Mouse (Mus musculus): ENCODE data around the gene Kpna3. TPM values are rescaled to one million over a fixed set of nuclear protein-coding genes. Genes with fewer than 3 reads are reported as not detected.

Gene Kpna3
- total and polyA plus RNA-seq, 2 experiments from 2014 or later = 34.8 to 52.5 TPM

- Histone ChIP-seq H3K4me3 (ENCODE audit: low read length) (no peak overlapping the region), H3K27me3 (ENCODE audit: insufficient read depth, low read length) (no peaks in the 10 kb centered on the region), H3K4me2 (ENCODE audit: low read depth, low read length) (no peak overlapping the region), H3K36me3 (ENCODE audit: insufficient read depth, low read length) (no peaks in the 10 kb centered on the region), H3K9me3 (ENCODE audit: low read length) (no peaks in the 10 kb centered on the region), H3K27ac (no peak overlapping the region), H3K4me1 (ENCODE audit: insufficient read depth, low read length) (no peaks in the 10 kb centered on the region; the same call in 1 of the 2 replicates), H3K9ac (replicated peaks; ENCODE audit: low read length) (no peak overlapping the region)
- no peak for TF ChIP-seq CTCF (IDR thresholded peaks at IDR 0.05; ENCODE audit: low read depth)
- 88% methylated on average over 4 of the region's 4 CpGs for WGBS
- DNase-seq (ENCODE audit: low spot score) = no peak
- ATAC-seq = no peak
Measured at GRCm38 (mm10) chr14:61415719-61416118, 24.0 kb downstream of the Kpna3 start.

GRCm38 (mm10) chr14:61415311-61415710 lies 24.4 kb downstream of the Kpna3 start:
- Histone ChIP-seq H3K36me3 (ENCODE audit: insufficient read depth, low read length) (no peaks in the 10 kb centered on the region), H3K4me3 (ENCODE audit: low read length) (no peak overlapping the region), H3K4me2 (ENCODE audit: low read depth, low read length) (no peak overlapping the region), H3K9me3 (ENCODE audit: low read length) (no peaks in the 10 kb centered on the region), H3K4me1 (ENCODE audit: insufficient read depth, low read length) (no peaks in the 10 kb centered on the region; the same call in 1 of the 2 replicates), H3K27ac (no peak overlapping the region), H3K9ac (replicated peaks; ENCODE audit: low read length) (no peak overlapping the region), H3K27me3 (ENCODE audit: insufficient read depth, low read length) (no peaks in the 10 kb centered on the region)
- DNase-seq (ENCODE audit: low spot score) (no peak), ATAC-seq (no peak)
- no peak for TF ChIP-seq CTCF (IDR thresholded peaks at IDR 0.05; ENCODE audit: low read depth)
- WGBS = 57% methylated on average over 5 of the region's 5 CpGs

- H3K9me3 ChIP-seq (ENCODE audit: low read length) = no peaks in the 10 kb centered on the region
- ATAC-seq (no peak), DNase-seq (ENCODE audit: low spot score) (no peak)
- no peak overlapping the region for H3K27ac ChIP-seq
- H3K27me3 ChIP-seq (ENCODE audit: insufficient read depth, low read length) = no peaks in the 10 kb centered on the region
- H3K4me2 ChIP-seq (ENCODE audit: low read depth, low read length) = no peak overlapping the region
- H3K9ac ChIP-seq (replicated peaks; ENCODE audit: low read length) = no peak overlapping the region
- no peak for TF ChIP-seq CTCF (IDR thresholded peaks at IDR 0.05; ENCODE audit: low read depth)
- no peaks in the 10 kb centered on the region for H3K36me3 ChIP-seq (ENCODE audit: insufficient read depth, low read length)
- no peaks in the 10 kb centered on the region; the same call in 1 of the 2 replicates for H3K4me1 ChIP-seq (ENCODE audit: insufficient read depth, low read length)
- 26% methylated on average over 1 of the region's 1 CpGs for WGBS
- no peak overlapping the region for H3K4me3 ChIP-seq (ENCODE audit: low read length)
Measured at GRCm38 (mm10) chr14:61414808-61415207, 24.9 kb downstream of the Kpna3 start.

GRCm38 (mm10) chr14:61414199-61414598 lies 25.5 kb downstream of the Kpna3 start:
- Histone ChIP-seq H3K36me3 (ENCODE audit: insufficient read depth, low read length) (no peaks in the 10 kb centered on the region), H3K9me3 (ENCODE audit: low read length) (no peaks in the 10 kb centered on the region), H3K27me3 (ENCODE audit: insufficient read depth, low read length) (no peaks in the 10 kb centered on the region), H3K27ac (no peak overlapping the region), H3K9ac (replicated peaks; ENCODE audit: low read length) (no peak overlapping the region), H3K4me2 (ENCODE audit: low read depth, low read length) (no peak overlapping the region), H3K4me1 (ENCODE audit: insufficient read depth, low read length) (no peaks in the 10 kb centered on the region; the same call in 1 of the 2 replicates), H3K4me3 (ENCODE audit: low read length) (no peak overlapping the region)
- ATAC-seq (no peak), DNase-seq (ENCODE audit: low spot score) (no peak)
- WGBS = 16% methylated on average over 5 of the region's 5 CpGs
- TF ChIP-seq CTCF (IDR thresholded peaks at IDR 0.05; ENCODE audit: low read depth) = no peak

GRCm38 (mm10) chr14:61413686-61414085 lies 26.0 kb downstream of the Kpna3 start:
- DNase-seq (ENCODE audit: low spot score) (no peak), ATAC-seq (no peak)
- H3K36me3 ChIP-seq (ENCODE audit: insufficient read depth, low read length) = no peaks in the 10 kb centered on the region
- no peak overlapping the region for H3K27ac ChIP-seq
- no peak for TF ChIP-seq CTCF (IDR thresholded peaks at IDR 0.05; ENCODE audit: low read depth)
- no peaks in the 10 kb centered on the region for H3K9me3 ChIP-seq (ENCODE audit: low read length)
- H3K9ac ChIP-seq (replicated peaks; ENCODE audit: low read length) = no peak overlapping the region
- no peak overlapping the region for H3K4me3 ChIP-seq (ENCODE audit: low read length)
- no peaks in the 10 kb centered on the region; the same call in 1 of the 2 replicates for H3K4me1 ChIP-seq (ENCODE audit: insufficient read depth, low read length)
- 57% methylated on average over 3 of the region's 3 CpGs for WGBS
- no peaks in the 10 kb centered on the region for H3K27me3 ChIP-seq (ENCODE audit: insufficient read depth, low read length)
- H3K4me2 ChIP-seq (ENCODE audit: low read depth, low read length) = no peak overlapping the region

GRCm38 (mm10) chr14:61410020-61410419 lies 29.7 kb downstream of the Kpna3 start:
- no peak for TF ChIP-seq CTCF (IDR thresholded peaks at IDR 0.05; ENCODE audit: low read depth)
- no peak for DNase-seq (ENCODE audit: low spot score)

GRCm38 (mm10) chr14:61407055-61407454 lies 32.6 kb downstream of the Kpna3 start:
- Histone ChIP-seq H3K4me3 (ENCODE audit: low read length) (no peak overlapping the region), H3K36me3 (ENCODE audit: insufficient read depth, low read length) (peaks cover 2% of the 10 kb centered on the region; the same call in 1 of the 2 replicates), H3K4me2 (ENCODE audit: low read depth, low read length) (no peak overlapping the region), H3K4me1 (ENCODE audit: insufficient read depth, low read length) (no peaks in the 10 kb centered on the region), H3K9ac (replicated peaks; ENCODE audit: low read length) (no peak overlapping the region), H3K9me3 (ENCODE audit: low read length) (no peaks in the 10 kb centered on the region), H3K27ac (no peak overlapping the region), H3K27me3 (ENCODE audit: insufficient read depth, low read length) (no peaks in the 10 kb centered on the region)
- TF ChIP-seq CTCF (IDR thresholded peaks at IDR 0.05; ENCODE audit: low read depth) = no peak
- DNase-seq (ENCODE audit: low spot score) (no peak), ATAC-seq (no peak)
- WGBS = 97% methylated on average over 3 of the region's 3 CpGs

More at GRCm38 (mm10) chr14:61410020-61410419, 29.7 kb downstream of the Kpna3 start:
- Histone ChIP-seq H3K9ac (replicated peaks; ENCODE audit: low read length) (no peak overlapping the region), H3K36me3 (ENCODE audit: insufficient read depth, low read length) (no peaks in the 10 kb centered on the region), H3K27ac (no peak overlapping the region), H3K27me3 (ENCODE audit: insufficient read depth, low read length) (no peaks in the 10 kb centered on the region), H3K4me1 (ENCODE audit: insufficient read depth, low read length) (no peaks in the 10 kb centered on the region; the same call in 1 of the 2 replicates), H3K9me3 (ENCODE audit: low read length) (no peaks in the 10 kb centered on the region), H3K4me2 (ENCODE audit: low read depth, low read length) (no peak overlapping the region), H3K4me3 (ENCODE audit: low read length) (no peak overlapping the region)
- ATAC-seq = no peak
- WGBS = 74% methylated on average over 2 of the region's 2 CpGs
